Mouse (Mus musculus) brain, adult 2 months (tissue): ENCODE measurements around the gene Hspa1l.
A peak's percentile ranks its signal among the peaks of the same experiment; 100 is the strongest.
"Not testable (repeated sequence)": the region's sequence is repeated elsewhere in the genome, so short reads cannot be mapped to it uniquely, and the experiment has no call there.

Experiments used
- DNase-seq: peaks from one replicate; pipeline ENCODE4 v3.0.0; 2011; ENCODE audit warnings: low read depth, low spot score

The Hspa1l gene

GRCm38 (mm10) chr17:34971694-34972068 is 822 bp upstream of the Hspa1l start:
- DNase-seq: not testable (repeated sequence)

GRCm38 (mm10) chr17:34975581-34976492 is 3.3 kb downstream of the Hspa1l start:
- no peak for DNase-seq

- DNase-seq: no peak
Observed at GRCm38 (mm10) chr17:34977000-34977399, 4.5 kb downstream of the Hspa1l start.

- no peak for DNase-seq
Observed at GRCm38 (mm10) chr17:34978239-34978638, 5.7 kb downstream of the Hspa1l start.

- no peak for DNase-seq
Observed at GRCm38 (mm10) chr17:34979631-34980030, 7.1 kb downstream of the Hspa1l start.

GRCm38 (mm10) chr17:34980655-34981054 is 8.2 kb downstream of the Hspa1l start:
- DNase-seq: peak; percentile 91

- peak; percentile 98 for DNase-seq
Observed at GRCm38 (mm10) chr17:34981690-34982180, 9.2 kb downstream of the Hspa1l start, which contains the start of gene Lsm2. Gene Lsm2 (plus strand): TSS chr17:34981862.

- no peak for DNase-seq
Observed at GRCm38 (mm10) chr17:34982328-34982727, 9.8 kb downstream of the Hspa1l start.

- DNase-seq: peak; percentile 67
Observed at GRCm38 (mm10) chr17:34984218-34984617, 11.7 kb downstream of the Hspa1l start.

GRCm38 (mm10) chr17:34994751-34995150 is 22.2 kb downstream of the Hspa1l start:
- DNase-seq: no peak

GRCm38 (mm10) chr17:34995192-34995591 is 22.7 kb downstream of the Hspa1l start:
- not testable (repeated sequence) for DNase-seq

GRCm38 (mm10) chr17:34995927-34996326 is 23.4 kb downstream of the Hspa1l start:
- DNase-seq: not testable (repeated sequence)

- no peak for DNase-seq
Observed at GRCm38 (mm10) chr17:34996411-34997141, 24.1 kb downstream of the Hspa1l start.

GRCm38 (mm10) chr17:34997142-34997483 is 24.6 kb downstream of the Hspa1l start:
- DNase-seq: no peak

- DNase-seq: no peak
Observed at GRCm38 (mm10) chr17:34998526-34999430, 26.3 kb downstream of the Hspa1l start.

- DNase-seq: not testable (repeated sequence)
Observed at GRCm38 (mm10) chr17:34999871-35000716, 27.6 kb downstream of the Hspa1l start.

GRCm38 (mm10) chr17:35000717-35001451 is 28.4 kb downstream of the Hspa1l start, which contains the start of gene Vars:
Gene Vars (plus strand): TSS chr17:35000987.
- peak; percentile 86 for DNase-seq

- peak; percentile 69 for DNase-seq
Observed at GRCm38 (mm10) chr17:35001452-35002152, 29.1 kb downstream of the Hspa1l start.
